Mouse (Mus musculus): ENCODE data around the gene Larp1.

The Larp1 gene

GRCm38 (mm10) chr11:58003126-58003525 is 5.7 kb upstream of the Larp1 start:
- DNase-seq (ENCODE audit: low spot score in 2 of 2) = no peak

DNA sequence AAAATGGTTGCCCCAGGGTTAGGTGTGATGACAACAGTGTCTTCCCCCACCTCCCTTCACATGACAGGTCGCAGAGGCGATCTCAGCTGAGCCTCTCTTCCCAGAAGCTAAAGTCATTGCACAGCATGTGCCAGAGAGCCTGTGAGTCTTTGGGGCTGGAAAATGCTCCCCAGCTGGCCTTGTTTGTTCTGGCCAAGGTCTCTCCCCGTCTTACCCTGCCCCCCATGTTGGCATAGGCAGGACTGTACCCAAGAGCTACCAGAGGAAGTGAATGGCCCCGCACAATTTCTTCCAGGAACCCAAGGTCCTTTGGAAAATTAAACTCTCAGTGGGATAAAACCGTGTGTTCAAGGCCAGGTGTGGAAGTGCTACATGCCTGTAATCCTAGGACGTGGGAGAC is 5.1 kb upstream of the Larp1 start:
- no peak for DNase-seq (ENCODE audit: low spot score in 2 of 2)

DNA sequence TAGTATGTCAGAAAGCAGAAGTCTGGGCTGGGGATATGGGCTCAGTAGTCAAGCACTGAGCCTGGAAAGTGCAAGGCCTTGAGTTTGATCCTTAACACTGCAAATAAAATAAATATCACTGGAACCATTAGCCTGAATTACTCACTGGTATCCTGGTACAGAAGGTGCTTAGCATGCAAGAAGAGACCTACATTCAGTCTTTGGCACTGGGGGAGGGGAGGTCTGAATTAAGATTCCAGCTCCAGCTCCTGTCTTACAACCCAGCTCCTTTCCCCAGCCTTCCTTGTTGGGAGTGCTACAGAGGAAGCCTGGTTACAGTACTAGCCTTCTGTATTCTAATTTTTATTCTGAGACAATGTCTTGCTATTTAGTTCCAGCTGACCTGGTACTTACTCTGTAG is 3.8 kb upstream of the Larp1 start:
- DNase-seq (ENCODE audit: low spot score in 2 of 2) = no peak

- DNase-seq (ENCODE audit: low spot score in 2 of 2) = no peak
Measured at GRCm38 (mm10) chr11:58008013-58008412, 851 bp upstream of the Larp1 start.

- peak; percentile 80 to 87 for DNase-seq (ENCODE audit: low spot score in 2 of 2)
Measured at GRCm38 (mm10) chr11:58008437-58009050, 320 bp upstream of the Larp1 start.

- peak; percentile 62 to 69 for DNase-seq (ENCODE audit: low spot score in 2 of 2)
Measured at GRCm38 (mm10) chr11:58009516-58010141, 765 bp downstream of the Larp1 start.

DNA sequence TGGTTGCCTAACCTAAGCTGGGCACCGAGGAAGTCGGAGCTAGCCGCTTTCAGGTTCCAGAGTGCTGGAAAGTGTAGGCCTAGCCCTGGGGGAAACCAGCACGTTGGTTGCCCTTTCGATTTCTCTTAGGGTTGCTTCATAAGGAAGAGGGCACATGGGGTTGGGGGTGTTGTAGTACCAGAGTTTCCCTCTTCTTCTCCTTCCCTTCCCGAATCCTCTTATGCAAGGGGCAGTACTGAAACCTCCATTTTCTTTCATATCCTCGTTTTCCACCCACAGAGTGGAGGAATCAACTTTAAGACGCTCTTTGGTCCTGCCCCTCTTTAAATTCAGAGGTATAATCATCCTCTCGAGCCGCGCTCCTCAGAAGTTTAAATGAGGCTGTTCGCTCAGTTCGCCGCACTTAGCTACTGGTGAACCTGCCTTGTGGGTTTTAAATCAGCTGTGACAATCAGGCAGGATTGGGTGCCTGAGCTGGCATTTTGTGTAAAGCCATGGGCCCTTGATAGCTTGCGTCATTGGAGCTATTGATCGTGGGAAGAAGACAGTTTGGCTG is 1.4 kb downstream of the Larp1 start:
- peak; percentile 32 to 40 for DNase-seq (ENCODE audit: low spot score in 2 of 2)

DNA sequence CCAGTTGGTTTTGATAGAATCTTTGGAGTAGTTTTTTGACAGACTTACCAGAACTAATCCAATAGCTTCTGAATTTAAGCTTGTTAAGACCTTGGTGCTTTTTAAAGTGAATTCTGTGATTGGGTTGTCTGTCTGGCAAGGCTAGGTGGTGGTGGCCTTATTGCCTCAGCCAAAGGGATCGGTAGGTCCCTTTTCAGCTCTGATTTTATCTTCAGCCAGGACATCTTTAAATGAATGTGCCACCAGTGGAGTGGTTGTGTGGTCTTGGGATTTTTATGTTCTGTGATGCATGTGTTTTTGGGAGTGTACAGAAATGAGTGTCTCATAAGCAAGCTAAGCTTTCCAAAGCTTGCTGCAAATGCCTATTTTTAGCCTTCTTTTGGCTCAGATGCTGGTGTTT is 2.1 kb downstream of the Larp1 start:
- no peak for DNase-seq (ENCODE audit: low spot score in 2 of 2)

DNA sequence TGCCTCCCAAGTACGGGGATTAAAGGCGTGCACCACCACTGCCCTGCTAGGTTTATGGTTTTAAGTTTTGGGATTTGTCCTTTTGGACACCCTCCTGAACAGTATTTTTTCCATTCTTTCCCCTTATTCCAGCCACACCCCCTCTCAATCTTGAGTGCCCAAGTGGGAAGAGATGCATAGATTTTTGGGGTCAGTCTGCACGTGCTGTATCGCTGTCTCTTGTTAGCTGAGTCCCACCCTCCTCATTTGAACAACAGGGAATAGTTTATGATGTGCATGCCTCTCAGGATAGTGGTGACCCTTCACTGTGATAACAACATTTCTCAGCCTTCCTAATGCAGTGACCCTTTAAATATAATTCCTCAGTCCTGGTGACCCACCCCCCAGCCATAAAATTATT is 2.9 kb downstream of the Larp1 start:
- no peak for DNase-seq (ENCODE audit: low spot score in 2 of 2)

DNA sequence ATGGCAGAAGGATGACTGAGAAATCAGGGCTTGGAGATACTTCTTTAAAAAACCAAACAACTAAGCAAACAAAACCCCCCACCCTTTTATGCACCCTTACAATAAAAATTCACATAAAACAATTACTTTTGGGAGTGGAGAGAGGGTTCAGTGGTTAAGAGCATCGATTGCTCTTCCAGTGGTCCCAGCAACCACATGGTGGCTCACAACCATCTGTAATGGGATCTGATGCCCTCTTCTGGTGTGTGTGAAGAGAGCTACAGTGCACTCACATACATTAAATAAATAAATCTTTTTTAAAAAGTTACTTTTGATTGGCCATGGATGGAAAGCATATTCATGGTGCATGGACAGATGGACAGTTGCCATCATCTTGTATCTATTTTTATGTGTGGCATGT is 3.8 kb downstream of the Larp1 start:
- no peak for DNase-seq (ENCODE audit: low spot score in 2 of 2)

GRCm38 (mm10) chr11:58013100-58013499 is 4.2 kb downstream of the Larp1 start:
- no peak for DNase-seq (ENCODE audit: low spot score in 2 of 2)

DNA sequence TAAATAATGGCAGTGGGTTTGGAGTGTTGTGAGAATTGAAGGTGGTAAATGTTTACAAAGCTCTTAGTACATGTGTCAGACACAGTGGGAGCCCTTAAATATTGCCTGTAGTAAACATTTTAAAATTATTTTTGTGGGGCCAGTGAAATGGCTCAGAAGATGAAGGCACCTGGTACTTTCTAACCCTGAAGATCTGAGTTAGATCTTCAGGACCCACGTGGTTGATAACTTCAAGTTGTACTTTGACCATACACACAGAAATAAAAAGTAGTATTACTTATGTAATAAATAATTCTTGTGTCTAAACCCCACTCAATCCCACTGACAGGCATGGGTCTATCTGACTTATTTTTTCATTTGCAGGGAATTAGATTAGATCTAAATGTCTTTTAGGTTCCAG is 5.7 kb downstream of the Larp1 start:
- DNase-seq (ENCODE audit: low spot score in 2 of 2) = no peak

DNA sequence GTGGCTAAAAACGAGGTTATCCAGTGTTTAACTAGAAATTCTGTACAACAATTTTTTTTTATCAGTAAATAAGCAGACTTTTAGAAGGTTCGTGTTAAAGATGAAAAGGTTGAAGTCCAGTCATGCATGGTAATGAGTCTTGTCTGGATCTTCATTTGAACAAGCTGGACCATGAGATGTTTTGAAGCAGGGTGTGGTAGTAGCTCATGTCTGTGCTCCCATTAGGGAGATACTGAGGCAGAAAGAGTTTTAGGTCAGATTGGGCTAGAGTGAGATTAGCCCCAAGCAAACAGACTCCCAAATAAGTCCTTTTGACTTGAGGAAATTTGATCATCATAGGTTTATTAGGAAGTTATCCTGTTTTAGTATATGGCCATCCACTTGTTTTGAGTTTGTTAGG is 6.5 kb downstream of the Larp1 start:
- no peak for DNase-seq (ENCODE audit: low spot score in 2 of 2)

DNA sequence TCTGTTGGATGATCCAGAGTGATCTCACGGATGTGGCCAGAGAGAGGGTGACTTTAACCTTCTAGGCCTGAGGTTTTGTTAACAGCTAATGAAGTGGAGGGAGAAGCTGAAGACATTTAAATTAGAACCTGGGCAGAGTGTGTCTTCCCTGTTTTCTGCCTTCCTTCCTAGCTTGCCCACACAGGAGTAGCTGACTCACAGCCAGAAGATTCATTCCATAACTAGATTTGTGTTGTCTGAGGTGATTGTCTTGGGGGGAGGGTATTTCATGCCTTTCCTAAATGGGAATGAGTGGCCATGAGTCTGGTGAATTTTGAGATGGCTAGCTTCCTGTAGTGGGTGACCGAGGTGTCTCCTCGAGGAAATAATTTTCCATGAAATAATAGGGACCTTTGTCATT is 7.5 kb downstream of the Larp1 start:
- no peak for DNase-seq (ENCODE audit: low spot score in 2 of 2)

GRCm38 (mm10) chr11:58017422-58017821 is 8.6 kb downstream of the Larp1 start:
- DNase-seq (ENCODE audit: low spot score in 2 of 2) = no peak

GRCm38 (mm10) chr11:58018287-58018686 is 9.4 kb downstream of the Larp1 start:
- no peak for DNase-seq (ENCODE audit: low spot score in 2 of 2)

DNA sequence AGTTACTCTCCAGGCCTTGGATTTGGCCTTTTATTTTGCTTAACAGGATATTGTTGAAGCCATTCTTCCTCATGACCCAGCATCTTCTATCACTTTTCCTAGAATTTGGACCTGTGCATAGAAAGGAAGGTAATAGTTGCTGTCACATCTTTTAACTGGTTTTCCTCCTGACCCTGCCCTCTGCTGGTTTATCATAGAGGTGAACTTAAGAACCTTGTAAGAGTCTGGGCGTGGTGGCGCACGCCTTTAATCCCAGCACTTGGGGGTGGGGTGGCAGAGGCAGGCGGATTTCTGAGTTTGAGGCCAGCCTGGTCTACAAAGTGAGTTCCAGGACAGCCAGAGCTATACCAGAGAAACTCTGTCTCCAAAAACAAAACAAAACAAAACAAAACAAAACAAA is 9.8 kb downstream of the Larp1 start:
- no peak for DNase-seq (ENCODE audit: low spot score in 2 of 2)

DNA sequence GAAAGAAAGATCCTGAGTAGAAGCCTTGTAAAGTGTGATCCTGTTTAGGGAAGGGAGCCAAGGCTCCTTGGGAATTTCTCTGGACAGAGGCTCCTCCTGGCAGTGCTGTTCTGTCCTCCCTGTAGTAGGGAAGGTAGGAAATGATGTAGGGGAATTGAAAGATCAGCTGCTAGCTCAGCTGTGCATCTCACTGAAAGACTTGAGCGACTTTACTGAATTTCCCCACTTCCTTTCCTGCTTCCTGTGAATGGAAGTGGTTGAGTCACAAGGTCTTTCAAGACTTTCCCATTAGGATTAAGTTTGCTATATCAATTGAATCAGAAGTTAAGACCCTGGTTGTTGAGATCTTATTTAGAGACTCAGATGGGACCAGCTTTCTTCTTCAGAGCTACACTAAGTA is 12.2 kb downstream of the Larp1 start:
- peak in 1 of 2 experiments; percentile 25 for DNase-seq (ENCODE audit: low spot score in 2 of 2)

DNA sequence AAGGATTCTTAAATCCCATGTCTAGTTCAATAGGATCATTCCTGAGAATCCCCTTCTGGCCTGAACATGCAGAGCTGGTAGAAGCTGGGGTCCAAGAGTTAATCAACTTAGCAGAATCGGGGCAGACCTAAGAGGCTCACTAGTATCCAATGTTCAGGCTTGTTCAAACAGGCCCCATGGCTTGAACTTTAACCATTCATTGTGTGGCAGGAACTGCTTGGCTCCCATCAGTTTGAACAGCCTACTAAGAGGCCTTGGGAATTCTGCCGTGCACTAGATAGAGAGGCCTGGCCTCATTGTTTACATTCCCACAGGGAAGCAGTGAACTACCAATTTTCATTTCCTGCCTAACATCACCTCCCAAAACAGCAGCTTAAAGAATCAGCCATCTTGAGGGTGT is 12.8 kb downstream of the Larp1 start:
- no peak for DNase-seq (ENCODE audit: low spot score in 2 of 2)

DNA sequence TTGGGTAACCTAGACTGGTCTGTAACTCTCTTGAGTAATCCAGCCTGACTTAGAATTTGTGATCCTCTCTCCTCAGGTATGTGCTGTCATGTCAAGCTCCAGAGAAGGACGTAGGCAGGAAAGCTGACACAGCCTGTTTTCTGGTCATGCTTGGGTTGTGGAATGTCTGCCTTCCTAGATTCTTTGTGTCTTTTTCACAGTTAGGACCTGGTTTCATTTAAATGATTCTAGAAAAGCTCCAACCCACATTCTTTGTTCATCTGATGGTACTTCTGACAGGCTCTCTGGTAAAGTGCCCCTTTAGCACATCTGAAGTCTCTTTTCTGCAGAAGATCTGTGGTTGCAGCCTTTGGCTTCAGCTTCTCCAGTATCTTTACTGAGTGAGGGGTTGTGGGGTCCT is 15.4 kb downstream of the Larp1 start:
- DNase-seq (ENCODE audit: low spot score in 2 of 2) = no peak

DNA sequence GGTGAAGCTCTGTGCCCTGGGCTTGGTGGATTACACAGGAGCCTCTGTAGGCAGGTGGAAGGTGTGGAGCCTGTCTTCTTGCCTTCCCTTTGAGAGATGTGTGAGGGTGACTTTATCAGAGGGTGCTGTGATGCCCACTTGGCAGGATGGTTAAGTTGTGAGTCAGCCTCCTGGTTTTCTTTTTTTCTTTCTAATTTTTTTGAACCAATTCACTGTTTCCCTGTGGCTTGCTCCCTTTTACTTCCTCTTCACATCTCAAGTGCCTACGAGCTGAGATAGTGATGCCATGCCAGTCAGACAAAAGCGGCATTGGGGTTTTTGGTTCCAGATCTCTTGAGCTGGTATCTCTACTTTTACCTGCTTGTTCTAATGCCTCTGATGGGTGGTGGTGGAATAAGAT is 15.8 kb downstream of the Larp1 start:
- DNase-seq (ENCODE audit: low spot score in 2 of 2) = no peak

DNA sequence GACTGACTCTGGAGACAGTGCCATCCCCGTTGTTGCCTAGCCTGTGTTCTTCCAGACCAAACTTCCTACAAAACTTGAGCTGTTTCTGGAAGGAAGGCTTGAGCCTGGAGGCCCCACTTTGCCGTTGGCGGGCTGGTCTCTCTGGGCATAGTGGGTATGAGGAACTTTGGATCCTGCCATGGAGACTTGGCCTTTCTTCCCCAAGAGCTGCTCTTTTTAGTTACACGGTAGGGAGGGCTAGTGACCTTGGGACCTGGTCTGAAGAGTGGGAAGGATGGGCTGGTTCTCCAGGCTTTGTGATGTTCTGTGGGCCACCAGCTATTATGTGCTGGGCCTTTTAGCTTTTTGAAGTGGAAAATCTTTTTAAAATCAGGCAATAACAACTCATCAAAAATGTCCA is 17.0 kb downstream of the Larp1 start:
- DNase-seq (ENCODE audit: low spot score in 2 of 2) = no peak

- DNase-seq (ENCODE audit: low spot score in 2 of 2) = no peak
Measured at GRCm38 (mm10) chr11:58026337-58026736, 17.5 kb downstream of the Larp1 start.

DNA sequence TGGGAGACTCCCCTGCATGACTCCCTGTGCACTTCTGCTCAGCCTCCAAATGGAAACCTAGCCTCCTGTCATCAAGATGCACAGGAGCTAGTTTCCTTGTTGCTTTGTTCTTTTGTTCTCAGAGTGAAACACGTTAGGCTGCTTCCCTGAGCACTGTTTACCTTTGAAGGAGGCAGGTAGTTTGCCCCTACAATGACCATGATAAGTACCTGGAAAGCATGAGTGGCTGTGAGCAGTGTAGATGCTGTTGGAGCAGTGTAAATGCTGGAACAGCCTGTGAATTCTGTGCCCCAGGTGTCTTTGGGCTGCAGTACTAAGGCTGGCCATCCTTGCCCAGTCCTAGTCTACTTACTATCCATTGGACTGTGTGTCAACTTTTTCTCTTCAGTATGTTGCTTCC is 18.0 kb downstream of the Larp1 start:
- DNase-seq (ENCODE audit: low spot score in 2 of 2) = no peak
